Mouse (Mus musculus) heart, postnatal 4 days (tissue): Measurements from ENCODE around the gene Tpst1. TPM values are rescaled to one million over a fixed set of nuclear protein-coding genes. Genes with fewer than 3 reads are reported as not detected.

Experiments
- DNase-seq: peaks from one replicate; pipeline ENCODE4 v3.0.0; 2021
- total RNA-seq, 2 experiments: library from RNA; stranded (reverse); gene quantifications; 2 replicates each; pipeline ENCODE4 v1.2.3; 2021

Tpst1 gene
- total RNA-seq, 2 experiments from 2014 or later, result 15.7 to 16.9 TPM

DNA sequence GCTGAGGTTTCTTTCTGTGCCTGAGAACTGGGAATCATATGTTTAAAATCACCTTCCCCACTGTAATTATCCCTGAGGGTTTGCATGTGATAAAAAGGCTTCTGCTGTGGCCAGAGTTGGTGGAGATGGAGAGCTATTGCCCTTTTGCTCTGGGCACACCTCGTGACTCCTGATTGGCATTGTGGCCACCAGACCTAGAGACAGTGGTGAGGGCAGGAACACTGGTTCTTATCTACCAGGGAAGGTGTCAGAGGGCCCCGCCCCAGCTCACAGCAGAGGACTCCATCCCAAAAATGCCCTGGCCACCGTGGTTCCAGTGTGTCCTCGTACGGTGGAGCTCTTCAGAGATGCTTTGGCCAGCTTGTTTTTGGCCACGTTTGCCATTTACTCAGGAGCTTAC, 20.2 kb upstream of the Tpst1 start:
- no peak for DNase-seq

DNA sequence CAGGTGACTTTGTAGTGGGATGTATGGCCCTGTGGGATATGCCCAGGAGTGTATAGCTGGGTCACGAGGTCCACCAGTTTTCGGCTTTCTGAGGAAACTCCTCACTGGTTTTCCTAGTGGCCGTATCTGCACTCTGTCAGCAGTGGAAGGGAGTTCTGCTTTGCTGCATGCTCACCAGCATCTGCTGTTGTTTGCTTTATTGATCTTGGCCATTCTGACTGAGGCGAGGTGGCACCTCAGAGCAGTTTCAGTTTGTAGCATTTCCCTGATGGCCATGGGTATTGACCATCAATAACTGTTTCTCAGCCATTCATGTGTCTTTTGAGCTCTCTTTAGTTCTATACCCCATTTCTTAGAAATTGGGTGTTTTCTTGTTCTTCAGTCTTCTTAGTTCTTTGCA, 17.4 kb upstream of the Tpst1 start:
- no peak for DNase-seq

DNA sequence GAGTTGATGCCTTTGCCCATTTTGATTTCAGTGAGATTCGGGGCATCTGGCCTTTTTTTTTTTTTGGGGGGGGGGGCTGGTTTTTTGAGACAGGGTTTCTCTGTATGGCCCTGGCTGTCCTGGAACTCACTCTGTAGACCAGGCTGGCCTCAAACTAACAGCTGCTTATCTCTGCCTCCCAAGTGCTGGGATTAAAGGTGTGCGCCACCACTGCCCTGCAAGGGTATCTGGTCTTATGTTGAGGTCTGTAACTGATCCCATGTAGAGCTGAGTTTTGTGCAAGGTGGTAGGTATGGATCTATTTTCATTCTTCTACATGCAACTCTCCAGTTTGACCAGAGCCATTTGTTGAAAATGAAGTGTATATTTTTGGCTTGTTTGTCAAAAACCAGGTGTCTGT, 16.8 kb upstream of the Tpst1 start:
- no peak for DNase-seq

DNA sequence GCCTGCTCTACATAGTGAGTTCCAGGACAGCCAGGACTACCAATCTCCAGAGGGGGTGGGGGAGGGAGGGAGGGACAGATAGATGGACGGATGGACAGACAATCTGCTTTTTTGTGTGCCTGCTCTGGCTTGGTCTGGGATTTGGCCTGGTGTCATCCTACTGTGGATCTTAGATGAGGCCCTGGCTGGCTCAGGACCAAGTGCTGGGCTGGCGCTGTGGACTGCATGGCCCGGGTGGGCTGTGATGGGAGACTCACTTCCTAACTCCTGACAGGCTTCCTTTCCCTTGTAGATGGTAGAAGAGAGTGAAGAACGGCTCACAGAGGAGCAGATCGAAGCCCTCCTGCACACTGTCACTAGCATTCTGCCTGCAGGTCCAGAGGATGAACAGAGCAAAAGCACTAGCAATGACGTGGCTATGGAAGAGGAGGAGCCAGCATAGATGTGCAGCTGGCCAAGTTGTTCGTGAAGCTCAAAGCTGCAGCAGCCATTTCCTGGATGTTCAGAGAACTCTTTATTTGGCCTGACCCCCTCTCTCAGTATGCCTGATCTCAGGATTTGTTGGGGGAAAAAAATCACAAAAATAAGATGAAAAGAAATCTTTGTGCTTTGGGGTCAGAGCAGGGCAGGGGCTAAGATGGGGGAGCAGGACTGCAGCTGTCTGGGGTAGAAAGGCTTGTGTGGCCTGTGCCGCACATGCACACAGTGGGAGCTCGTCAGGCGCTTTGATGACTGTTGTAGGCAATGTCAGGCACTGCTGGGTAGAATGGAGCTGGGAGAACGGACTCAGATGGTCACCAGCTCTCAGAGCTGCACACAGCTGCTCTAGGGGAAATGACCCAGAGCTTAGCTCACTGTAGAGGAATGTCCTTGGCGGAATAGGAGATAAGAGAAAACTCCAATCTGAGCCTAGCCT, 13.5 kb upstream of the Tpst1 start:
- peak; percentile 57 for DNase-seq

DNA sequence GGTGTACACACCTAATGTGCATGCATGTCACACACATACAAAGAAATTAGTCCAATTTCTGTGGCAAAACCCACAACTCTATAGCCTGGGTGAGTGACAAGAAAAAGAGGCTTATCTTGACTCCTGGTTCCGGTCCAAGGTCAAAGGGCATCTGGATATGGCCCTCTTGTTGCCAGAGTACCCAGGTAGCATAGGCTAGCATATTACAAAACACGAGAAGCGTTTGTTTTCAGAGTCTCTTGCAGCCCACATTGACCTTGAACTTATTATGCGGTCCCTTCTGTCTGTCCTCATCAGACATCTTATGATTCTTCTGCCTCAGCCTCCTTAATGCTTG, 12.8 kb upstream of the Tpst1 start:
- DNase-seq, result no peak

DNA sequence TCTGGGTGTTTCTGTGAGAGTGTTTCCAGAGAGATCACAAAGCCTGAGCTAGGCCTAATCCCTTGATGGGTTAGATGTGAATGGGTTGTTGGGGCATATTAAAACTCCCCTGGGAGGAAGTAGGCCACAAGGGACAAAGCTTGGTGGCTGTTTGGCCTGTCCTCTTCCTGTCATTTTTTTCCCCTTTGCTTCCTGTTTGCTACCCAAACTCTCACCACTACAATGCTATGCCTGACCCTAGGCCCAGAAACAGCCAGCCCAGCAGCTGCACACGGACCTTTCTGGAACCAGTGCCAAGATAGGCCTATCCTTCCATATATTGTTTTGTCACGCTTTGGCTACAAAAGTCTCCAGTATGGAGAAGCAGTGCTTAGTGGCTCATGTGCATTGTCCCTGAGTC, 11.0 kb upstream of the Tpst1 start:
- DNase-seq, result peak; percentile 38

DNA sequence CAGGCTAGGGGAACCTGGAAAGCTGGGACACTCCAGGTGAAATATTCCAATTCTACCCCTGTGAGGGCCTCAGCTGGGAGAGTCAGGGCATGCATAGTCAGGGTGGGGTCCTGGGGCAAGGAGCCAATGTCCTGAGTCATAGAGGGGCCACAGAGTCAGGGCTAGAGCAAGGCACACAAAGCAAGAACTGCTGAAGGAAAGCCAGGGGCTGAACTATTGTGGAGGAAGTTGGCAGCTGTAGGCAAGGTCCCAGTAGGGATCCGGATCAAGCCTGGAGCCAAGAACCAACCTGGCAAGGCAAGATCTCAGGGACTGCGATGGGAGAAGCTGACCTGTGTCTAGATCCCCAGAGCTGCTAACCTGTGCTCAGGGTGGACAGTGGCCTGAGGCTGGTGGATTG, 9.4 kb upstream of the Tpst1 start:
- DNase-seq, result peak; percentile 21

DNA sequence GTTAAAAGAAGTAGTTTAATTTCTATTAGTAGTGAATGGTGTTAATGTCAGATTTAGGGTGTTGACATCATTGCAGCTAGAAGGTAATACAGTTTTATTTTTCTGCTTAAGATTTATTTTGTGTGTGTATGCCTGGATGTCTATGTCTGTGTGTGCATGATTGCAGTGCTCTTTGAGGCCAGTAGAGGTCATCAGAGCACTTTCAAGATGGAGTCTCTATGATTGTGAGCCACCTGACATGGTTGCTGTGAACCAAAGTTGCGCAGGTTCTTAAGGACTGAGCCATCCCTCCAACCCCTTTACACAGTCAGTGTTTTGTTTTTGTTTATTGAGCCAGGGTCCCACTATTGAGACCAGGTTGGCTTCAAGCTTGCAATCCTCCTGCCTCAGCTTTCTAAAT, 7.5 kb upstream of the Tpst1 start:
- DNase-seq, result no peak

DNA sequence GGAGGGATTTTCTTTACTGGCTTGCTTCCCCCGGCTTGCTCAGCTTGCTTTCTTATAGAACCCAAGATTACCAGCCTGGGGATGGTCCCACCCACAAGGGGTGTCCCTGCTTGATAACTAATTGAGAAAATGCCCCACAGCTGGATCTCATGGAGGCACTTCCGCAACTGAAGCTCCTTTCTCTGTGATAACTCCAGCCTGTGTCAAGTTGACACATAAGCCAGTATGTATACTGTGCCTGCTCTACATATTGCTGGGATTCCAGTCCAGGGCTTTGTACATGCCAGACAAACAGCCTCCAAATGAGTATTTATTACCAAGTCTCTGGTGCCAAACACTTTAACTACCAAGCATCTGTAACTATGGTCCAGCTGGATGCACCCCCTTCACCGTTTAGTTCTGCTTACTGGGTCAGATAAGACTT, 5.3 kb upstream of the Tpst1 start:
- DNase-seq, result no peak

DNA sequence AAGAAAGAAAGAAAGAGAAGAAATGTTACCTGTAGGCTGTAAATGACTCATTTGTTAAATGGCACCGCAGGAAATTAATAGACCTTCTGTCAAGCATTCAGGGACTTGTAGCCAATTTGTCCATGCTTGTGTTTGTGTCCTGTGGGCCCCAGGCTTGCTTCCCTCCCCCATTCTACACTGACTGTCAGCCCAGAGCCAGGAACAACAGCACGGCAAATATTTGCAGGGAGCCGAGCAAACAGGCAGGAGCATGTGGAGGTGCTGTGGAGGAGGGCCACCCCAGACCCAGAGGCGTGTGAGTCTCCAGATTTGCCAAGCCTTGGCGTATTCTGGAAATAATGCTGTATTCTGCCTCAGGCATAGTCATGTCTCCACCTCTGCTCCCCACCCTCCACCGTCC, 1.4 kb downstream of the Tpst1 start:
- no peak for DNase-seq

DNA sequence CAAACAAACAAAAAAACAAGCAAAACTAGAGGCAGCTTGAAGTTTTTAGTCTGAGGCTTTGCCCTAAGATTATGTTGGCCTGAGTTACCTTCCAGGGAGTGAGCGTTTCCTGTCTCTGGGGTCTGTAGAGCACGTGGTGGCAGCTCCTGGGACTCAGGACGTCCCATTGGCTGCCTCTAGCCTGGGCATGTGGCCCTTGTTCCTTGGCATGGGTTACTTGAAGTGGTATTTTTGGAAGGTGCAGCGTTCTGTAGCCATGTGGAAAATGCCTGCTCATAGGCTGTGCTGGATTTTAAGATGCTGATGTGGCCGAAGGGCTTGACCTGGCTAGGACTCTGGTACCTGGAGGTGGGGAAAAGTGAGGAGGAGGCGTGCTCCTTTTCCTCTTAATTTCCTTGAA, 3.3 kb downstream of the Tpst1 start:
- no peak for DNase-seq

DNA sequence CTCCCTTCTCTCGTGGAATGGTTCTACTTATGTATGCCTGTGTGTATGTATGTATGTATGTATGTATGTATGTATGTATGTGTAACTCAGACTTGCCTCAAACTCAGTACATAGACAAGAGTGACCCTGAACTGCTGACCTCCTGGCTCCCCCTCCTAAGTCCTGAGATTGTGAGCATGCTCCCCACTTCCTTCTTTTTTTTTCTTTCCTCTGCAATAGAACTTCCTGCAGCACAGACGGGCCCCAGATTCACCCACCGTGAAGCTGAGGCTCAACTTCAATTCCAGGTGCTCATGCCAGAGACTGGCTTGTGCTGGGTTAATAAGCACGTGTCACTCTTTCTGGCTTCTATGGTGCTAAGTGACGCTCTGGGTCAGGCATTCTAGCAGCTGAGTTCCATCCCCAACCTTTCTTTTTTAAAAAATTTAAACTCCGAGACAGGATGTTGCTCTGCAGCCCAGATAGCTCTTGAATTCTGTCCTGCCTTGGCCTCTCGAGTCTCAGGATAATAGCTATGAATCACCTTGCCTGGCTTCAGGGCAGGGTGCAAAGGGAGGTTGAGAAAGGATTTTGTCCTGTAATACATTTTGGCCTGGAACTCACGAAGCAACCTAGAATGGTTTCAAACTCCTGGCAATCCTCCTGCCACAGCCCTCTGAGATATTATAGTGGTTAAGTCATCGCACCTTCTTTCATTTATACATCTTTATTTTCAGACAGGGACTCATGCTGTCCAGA, 5.1 kb downstream of the Tpst1 start:
- DNase-seq, result no peak

DNA sequence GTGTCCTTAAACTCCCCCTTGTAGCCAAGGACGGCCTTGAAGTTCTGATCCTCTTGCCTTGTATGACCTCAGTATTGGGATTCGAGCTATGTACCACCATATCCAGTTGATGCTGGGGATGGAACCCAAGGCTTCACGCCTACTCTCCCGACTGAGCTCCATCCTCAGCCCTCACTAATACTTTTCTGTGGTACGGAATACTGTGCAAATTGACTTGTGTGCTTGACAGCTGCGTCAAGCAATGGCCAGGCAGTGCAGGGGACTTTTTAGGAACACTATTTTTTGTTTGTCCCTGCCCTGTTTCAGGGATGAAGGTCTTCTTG, 5.7 kb downstream of the Tpst1 start:
- DNase-seq, result no peak

DNA sequence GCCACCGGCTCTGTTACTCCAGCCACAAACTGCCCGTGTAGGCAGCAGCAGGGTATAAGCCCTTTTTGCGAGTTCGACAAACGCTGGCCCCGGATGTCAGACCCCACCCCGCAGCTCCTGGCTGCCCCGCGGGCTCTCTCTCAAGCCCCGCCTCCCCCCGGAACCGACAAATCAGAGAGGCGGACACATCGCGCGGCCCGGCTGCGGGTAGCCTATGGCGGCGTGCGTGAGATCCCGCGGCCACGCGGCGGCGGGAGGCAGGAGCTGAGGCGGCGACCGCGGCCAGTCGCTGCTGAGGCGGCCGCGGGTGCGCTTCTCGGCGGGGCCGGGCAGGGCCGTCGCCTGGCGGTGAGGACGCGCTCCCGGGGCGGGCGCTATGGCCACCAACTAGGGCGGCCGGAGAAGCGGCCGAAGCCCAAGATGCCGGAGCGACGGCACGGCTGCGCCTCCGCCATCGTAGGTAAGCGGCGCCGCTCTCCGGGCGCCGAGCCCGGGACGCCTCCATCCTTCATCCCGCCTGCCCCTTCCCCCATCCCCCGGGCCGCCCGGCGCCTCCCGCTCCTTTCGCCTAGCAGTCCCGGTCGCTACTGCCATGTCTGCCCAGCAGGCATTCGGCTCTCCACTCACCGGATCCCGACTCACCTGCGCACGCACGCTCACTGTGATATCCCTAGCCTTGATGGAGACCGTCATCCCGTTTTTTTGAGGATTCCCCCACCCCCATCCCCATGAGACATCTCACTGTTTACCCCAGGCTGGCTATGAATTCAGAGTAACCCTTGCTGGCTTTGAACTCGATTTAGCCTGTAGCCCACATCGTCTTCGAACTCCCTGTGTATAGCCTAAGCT, 6.3 kb downstream of the Tpst1 start:
- peak; percentile 96 for DNase-seq

DNA sequence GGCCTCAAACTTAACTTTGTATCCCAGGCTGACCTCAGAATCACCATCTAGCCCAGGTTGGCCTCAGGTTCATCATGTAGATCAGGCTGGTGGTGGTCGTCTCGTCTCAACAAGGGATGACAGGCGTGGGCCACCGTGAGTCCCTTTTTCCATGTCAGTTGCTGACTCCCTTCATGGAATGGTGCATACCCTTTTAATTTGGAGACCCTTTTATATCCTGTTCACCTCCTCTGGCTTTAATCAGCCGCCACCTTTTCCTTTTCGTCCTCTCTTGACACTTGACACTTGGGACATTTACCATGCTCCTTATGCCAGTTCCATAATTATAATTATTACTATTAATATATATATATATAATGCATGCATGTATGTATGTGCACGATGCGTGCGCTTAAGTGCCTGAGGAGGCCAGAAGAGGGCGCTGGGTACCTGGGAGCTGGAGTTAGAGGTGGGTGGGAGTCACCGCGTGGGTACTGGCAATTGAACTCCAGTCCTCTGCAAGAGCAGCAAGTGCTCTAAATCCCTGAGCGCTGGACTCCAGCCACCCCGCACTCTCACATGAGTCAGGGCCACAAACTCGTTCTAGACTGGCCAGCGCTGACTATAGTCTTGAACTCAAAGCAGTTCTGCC, 7.0 kb downstream of the Tpst1 start:
- no peak for DNase-seq

DNA sequence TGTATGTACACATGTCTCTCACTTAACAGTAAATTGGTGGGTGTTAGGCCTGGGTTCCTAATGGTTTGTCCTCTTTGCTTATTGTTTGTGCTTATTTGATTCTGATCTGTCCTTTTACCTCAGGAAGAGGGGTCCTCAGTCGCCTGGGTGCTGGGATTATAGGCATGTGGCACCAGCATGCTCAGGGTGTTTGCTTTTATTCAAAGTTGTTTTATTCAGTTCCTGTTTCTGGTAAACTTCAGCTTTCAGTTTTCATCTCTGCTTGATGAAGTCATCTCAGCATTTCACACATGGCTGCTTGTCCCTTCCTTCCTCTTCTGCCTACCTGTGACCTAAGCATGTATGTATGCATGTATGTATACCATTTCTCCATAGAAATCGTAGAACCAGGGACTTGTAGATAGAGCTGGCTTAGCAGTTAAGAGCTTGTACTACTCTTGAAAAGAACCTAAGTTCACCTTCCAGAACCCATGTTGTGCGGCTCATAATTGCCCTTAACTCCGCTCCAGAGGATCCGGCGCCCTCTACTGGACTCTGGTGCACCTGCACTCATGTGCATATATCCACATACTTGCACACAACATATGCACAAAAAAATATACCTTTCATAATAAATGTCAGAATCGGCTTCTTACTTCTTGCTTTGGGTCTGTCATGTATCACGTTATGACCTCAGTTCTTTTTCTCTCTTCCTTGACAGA, 8.2 kb downstream of the Tpst1 start:
- no peak for DNase-seq

DNA sequence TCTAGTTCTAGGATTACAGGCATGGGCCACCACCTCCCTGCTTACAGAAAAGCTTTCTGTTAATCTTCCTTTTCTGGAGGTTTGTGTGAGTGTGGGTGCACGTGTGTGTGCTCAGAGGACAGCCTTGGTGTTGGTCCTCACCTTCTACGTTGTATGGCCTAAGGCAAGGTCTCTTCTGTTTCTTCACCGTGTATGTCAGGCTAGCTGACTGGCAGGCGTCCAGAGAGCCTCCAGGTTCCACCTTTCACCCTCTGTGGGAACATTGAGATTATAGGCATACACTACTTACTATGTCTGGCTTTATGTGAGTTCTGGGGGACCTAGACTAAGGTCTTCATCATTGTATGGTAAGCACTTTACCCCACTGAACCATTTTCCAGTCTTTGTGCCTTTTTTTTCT, 9.3 kb downstream of the Tpst1 start:
- no peak for DNase-seq

DNA sequence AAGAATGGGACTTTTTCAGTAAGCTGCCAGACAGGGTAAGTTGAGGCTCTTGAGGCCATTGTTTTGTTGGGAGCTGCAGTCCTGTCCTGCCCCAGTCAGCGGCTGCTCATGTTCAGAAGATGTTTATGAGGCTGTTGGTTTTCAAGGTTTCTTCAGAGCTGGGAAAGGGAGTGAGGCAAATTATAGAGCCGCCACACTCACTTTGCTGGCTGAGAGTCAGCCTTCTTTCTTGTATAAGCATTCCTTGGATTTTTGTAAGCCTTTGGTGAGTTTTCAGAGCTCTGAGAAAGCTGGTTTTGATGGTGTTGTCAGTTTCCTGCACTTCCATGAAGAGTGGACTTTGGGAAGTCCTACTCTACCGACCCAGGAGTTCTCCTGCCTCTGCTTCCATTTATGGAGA, 11.1 kb downstream of the Tpst1 start:
- no peak for DNase-seq

DNA sequence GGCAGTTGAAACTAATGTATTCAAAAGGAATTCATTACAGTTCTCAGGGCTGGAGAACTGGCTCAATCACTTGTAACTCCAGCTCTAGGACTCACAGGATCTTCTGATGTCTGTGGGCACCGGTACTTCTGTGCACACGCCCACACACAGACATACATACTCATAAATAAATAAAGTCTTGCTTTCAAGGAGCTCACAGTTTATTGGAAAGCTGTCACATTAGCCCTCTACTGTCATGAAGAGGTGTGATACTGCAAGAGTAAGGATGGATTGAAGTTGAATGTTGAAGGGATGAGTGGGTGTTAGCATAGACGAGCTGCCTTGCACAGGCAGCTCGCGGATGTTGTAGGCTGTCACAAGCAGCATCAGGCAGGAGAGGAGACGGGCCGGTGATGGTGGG, 14.9 kb downstream of the Tpst1 start:
- DNase-seq, result no peak

DNA sequence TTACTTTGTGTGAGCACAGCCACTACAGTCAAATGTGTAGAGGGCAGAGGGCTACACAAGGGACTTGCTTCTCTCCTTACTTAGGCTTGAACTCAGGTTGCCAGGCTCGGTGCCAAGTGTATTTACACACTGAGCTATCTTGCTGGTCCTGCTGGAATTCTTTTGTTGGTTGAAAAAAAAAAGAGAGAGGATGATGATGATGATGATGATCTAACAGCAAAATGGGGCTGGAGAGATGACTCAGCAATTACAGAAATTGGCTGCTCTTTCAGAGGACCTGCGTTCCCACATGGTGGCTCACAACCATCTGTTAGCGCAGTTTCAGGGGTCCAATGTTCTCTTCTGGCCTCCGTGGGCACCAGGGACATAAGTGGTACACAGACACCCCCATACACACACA, 15.5 kb downstream of the Tpst1 start:
- DNase-seq, result no peak

DNA sequence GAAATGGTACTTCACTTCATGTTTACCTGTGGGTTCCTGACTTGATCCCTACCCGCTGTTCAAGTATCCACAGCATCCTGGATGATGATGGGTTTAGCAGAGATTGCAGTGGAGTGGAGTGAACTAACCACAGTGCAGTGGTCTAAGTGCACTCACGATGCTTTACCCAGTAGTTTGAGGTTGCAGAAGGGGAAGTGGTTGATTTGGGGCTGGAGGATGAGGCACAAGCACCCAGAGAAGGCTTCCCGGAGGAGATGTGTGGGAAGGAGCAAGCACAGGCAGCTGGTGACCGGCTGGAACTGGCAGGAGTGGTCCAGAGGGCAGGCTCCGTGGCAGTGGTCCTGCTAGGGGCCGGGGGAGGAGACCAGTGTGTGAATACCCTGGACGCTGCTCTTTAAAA, 16.1 kb downstream of the Tpst1 start:
- no peak for DNase-seq
